Mouse (Mus musculus): ENCODE measurements around the gene Mxi1. TPM values are rescaled to one million over a fixed set of nuclear protein-coding genes. Genes with fewer than 3 reads are reported as not detected.

Gene Mxi1
- polyA plus RNA-seq, 1 experiment from 2014 or later: 36.3 TPM

Other genes with a start within 250 kb of the Mxi1 start
- 93.1 and 97.6 TPM in 2 replicates for gene Add3, start 170.1 kb upstream of the Mxi1 start, polyA plus RNA-seq (2015; fragmentation: Nextera tagmentation; extraction: Ambion mirVana)
- not detected in 2 replicates for gene Gm10197, start 61.2 kb downstream of the Mxi1 start, polyA plus RNA-seq (2015; fragmentation: Nextera tagmentation; extraction: Ambion mirVana)
- 41.0 and 44.8 TPM in 2 replicates for gene Smndc1, start 80.1 kb downstream of the Mxi1 start, polyA plus RNA-seq (2015; fragmentation: Nextera tagmentation; extraction: Ambion mirVana)
- gene Dusp5, start 218.6 kb downstream of the Mxi1 start, polyA plus RNA-seq (2015; fragmentation: Nextera tagmentation; extraction: Ambion mirVana): 2.1 and 2.6 TPM in 2 replicates